Mouse (Mus musculus) small intestine, adult 2 months (tissue): ENCODE results near the gene Neo1. TPM values are rescaled to one million over a fixed set of nuclear protein-coding genes. Genes with fewer than 3 reads are reported as not detected.

Experiments
- H3K27ac ChIP-seq: fragments of 200-500 bp; 2 replicates; pipeline ENCODE4 v1.5.1; 2012; ENCODE audit warnings: low read depth, low read length, control low read depth, inconsistent platforms; ENCODE audit not compliant: insufficient read depth
- H3K27me3 ChIP-seq: fragments of 200-500 bp; 2 replicates; pipeline ENCODE4 v1.6.1; 2012; ENCODE audit warnings: mild to moderate bottlenecking, moderate library complexity, low read length, inconsistent platforms; ENCODE audit not compliant: control insufficient read depth, insufficient read depth
- H3K36me3 ChIP-seq: fragments of 200-500 bp; 2 replicates; pipeline ENCODE4 v1.6.1; 2012; ENCODE audit warnings: mild to moderate bottlenecking, low read length, control low read depth, inconsistent platforms; ENCODE audit not compliant: control insufficient read depth, insufficient read depth
- H3K4me1 ChIP-seq: fragments of 200-500 bp; 2 replicates; pipeline ENCODE4 v1.6.1; 2012; ENCODE audit warnings: low read length, inconsistent platforms, mixed read lengths; ENCODE audit not compliant: control insufficient read depth, insufficient read depth, insufficient read length
- H3K4me3 ChIP-seq: fragments of 200-500 bp; 2 replicates; pipeline ENCODE4 v1.5.1; 2012; ENCODE audit warnings: low read depth, mild to moderate bottlenecking, control low read depth, inconsistent platforms, low read length, moderate library complexity
- CTCF ChIP-seq: fragments of 200-500 bp; IDR thresholded peaks from 2 replicates; pipeline ENCODE4 v1.5.1; 2012; ENCODE audit warnings: low read depth, mild to moderate bottlenecking, control low read depth, inconsistent platforms, low read length, moderate library complexity, mixed read lengths; ENCODE audit not compliant: insufficient replicate concordance, insufficient read length; ENCODE audit errors: extremely low read depth
- POLR2A ChIP-seq: fragments of 200-500 bp; IDR thresholded peaks from 2 replicates; pipeline ENCODE4 v1.6.1; 2012; ENCODE audit warnings: low read depth, mild to moderate bottlenecking, control low read depth, inconsistent platforms, low read length, moderate library complexity
- WGBS: fragments of 180-500 bp; shearing (Covaris S2); methylation state at CpG from one replicate; pipeline ENCODE4 v1.1.7; 2018; 5-methylcytosine and 5-hydroxymethylcytosine counted together
- polyA plus RNA-seq: library from polyadenylated mRNA; depleted of rRNA; stranded (reverse); fragments of >200 nt; gene quantifications from 2 replicates; pipeline ENCODE4 v1.2.3, GENCODE M21; 2012

Gene Neo1
- polyA plus RNA-seq, 1 experiment = 17.7 TPM

DNA sequence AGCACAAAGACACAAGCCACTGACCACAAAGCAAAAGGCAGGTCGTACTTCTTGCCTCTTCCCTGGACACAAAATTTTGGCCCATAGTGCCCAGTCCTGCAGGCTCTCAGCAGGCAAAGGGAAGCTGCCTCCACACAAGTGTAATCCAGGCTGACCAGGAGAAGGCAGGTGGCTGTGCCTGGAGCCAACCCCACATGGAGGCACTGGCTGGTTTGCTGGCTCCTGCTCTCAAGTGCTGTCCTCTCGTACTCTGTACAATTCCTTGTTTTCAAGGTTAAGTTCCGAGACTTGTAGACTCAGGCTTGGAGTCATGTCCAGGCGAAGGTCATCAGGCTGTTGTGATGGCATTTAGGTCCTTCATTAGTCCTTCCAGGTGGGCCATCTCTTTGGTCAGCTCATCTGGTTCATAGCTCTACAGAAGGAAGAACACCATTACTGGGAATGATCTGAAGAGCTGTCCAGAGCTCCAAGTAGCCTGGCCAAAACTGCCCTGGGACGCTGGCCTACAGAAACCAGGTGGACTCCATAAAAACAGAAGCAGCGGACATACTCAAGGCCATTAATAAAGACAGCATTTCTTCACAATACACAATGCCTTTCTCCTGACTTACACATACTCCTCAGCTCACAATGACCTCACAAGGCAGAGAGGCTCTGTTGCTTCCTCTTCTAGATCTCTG, 159.2 kb downstream of the Neo1 start:
- H3K27ac ChIP-seq = no peak overlapping the region
- H3K4me1 ChIP-seq = peaks cover under 1% of the 10 kb centered on the region; the same call in 1 of the 2 replicates
- no peaks in the 10 kb centered on the region for H3K27me3 ChIP-seq
- WGBS = 95% methylated on average over 6 of the region's 6 CpGs
- H3K4me3 ChIP-seq = no peak overlapping the region
- H3K36me3 ChIP-seq = peaks cover 36% of the 10 kb centered on the region
- TF ChIP-seq POLR2A (no peak), CTCF (no peak)

GRCm38 (mm10) chr9:58875439-58875838, 160.8 kb downstream of the Neo1 start:
- no peaks in the 10 kb centered on the region for H3K27me3 ChIP-seq
- WGBS = 91% methylated on average over 6 of the region's 6 CpGs
- H3K27ac ChIP-seq = no peak overlapping the region
- H3K36me3 ChIP-seq = peaks cover 29% of the 10 kb centered on the region
- no peak for TF ChIP-seq CTCF
- no peak for TF ChIP-seq POLR2A
- H3K4me3 ChIP-seq = no peak overlapping the region
- no peaks in the 10 kb centered on the region for H3K4me1 ChIP-seq

- 89% methylated on average over 4 of the region's 4 CpGs for WGBS
- H3K27ac ChIP-seq = no peak overlapping the region
- no peaks in the 10 kb centered on the region for H3K4me1 ChIP-seq
- TF ChIP-seq POLR2A (no peak), CTCF (no peak)
- H3K4me3 ChIP-seq = no peak overlapping the region
- H3K27me3 ChIP-seq = no peaks in the 10 kb centered on the region
- peaks cover 22% of the 10 kb centered on the region for H3K36me3 ChIP-seq
Measured at GRCm38 (mm10) chr9:58874354-58874753, 161.9 kb downstream of the Neo1 start.

DNA sequence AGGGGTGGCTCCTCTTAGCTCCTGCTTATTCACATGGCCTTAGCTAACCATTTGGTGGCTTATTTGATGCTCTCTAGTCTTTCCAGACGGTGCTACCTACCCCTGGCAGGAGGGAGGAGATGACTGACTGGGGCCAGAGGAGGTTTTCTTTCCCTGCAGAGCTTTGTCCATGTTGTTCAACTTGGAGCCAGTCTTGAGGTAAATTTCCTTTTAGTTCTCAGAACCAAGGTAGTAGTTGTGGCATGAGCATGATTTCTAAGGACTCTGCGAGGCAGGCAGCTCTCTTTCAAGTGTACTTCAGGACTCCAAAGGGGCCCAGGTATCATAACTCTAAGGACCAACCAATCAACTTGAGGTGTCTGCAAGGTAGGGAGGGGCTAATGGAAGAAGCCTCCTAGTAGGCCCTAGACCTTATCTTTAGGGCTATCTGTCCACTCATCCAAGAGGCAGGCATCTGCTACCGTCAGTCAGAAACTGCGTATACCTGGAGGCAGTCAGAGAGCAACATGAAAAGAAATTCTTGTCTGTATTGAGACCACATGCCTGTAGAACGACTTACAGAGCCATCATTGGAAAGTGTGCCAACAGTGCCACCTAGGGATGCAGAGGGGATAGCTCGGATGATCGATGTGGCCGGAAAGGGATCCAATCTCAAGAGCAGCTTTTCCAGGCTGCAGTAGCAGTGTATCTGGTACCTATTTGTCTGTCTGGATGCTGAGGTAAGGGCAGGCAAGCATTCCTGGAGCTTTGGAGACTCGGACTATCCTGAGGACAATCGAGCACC, 162.5 kb downstream of the Neo1 start:
- H3K27me3 ChIP-seq = no peaks in the 10 kb centered on the region
- no peak overlapping the region for H3K27ac ChIP-seq
- no peaks in the 10 kb centered on the region for H3K4me1 ChIP-seq
- 47% methylated on average over 10 of the region's 10 CpGs for WGBS
- TF ChIP-seq POLR2A = no peak
- peak; percentile 61; the same call in 1 of the 2 replicates for TF ChIP-seq CTCF
- H3K4me3 ChIP-seq = no peak overlapping the region
- H3K36me3 ChIP-seq = peaks cover 20% of the 10 kb centered on the region

DNA sequence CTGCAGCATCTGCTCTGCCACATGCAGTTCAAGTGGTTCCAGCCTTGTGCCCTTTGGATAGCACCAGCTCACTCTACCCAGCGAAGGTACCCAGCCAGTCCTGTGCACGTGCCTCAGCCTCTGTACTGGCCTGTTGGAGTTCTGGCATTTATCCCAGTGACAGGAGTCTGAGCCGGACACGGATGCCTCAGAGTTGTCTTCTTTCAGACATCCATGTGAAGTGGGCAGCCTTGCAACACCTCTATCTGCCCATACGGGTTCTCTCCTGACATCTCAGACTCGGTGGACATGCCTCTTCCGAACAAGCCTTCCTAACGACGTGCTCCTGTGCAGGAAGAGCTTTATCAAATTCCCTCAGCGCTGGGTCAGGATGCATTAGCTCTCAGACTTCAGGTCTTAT, 165.1 kb downstream of the Neo1 start:
- Histone ChIP-seq H3K27ac (no peak overlapping the region), H3K4me1 (no peaks in the 10 kb centered on the region), H3K4me3 (no peak overlapping the region), H3K36me3 (peaks cover 7% of the 10 kb centered on the region), H3K27me3 (no peaks in the 10 kb centered on the region)
- WGBS = 72% methylated on average over 10 of the region's 10 CpGs
- no peak for TF ChIP-seq CTCF
- no peak for TF ChIP-seq POLR2A

GRCm38 (mm10) chr9:58863826-58864225, 172.4 kb downstream of the Neo1 start:
- no peak overlapping the region for H3K4me3 ChIP-seq
- H3K36me3 ChIP-seq = no peaks in the 10 kb centered on the region
- H3K27me3 ChIP-seq = peaks cover 6% of the 10 kb centered on the region
- WGBS = 34% methylated on average over 7 of the region's 7 CpGs
- H3K27ac ChIP-seq = no peak overlapping the region
- H3K4me1 ChIP-seq = no peaks in the 10 kb centered on the region
- no peak for TF ChIP-seq CTCF
- no peak for TF ChIP-seq POLR2A

DNA sequence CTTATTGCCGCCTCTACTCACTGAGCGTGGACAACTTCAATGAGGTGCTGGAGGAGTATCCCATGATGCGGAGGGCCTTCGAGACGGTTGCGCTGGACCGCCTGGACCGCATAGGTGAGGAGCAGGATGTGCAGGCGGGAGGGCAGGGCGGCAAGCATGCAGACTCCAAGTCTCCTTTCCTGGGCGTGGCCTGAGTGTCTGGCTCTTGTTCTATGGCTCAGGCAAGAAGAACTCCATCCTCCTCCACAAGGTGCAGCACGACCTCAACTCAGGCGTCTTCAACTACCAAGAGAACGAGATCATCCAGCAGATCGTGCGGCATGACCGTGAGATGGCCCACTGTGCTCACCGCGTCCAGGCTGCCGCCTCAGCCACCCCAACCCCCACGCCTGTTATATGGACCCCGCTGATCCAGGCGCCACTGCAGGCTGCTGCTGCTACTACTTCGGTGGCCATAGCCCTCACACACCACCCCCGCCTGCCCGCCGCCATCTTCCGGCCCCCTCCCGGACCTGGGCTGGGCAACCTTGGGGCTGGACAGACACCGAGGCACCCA, 177.1 kb downstream of the Neo1 start:
- Histone ChIP-seq H3K36me3 (no peaks in the 10 kb centered on the region), H3K4me3 (no peak overlapping the region), H3K4me1 (no peaks in the 10 kb centered on the region), H3K27me3 (peaks cover 6% of the 10 kb centered on the region), H3K27ac (no peak overlapping the region)
- WGBS = 31% methylated on average over 30 of the region's 30 CpGs
- TF ChIP-seq CTCF = no peak
- no peak for TF ChIP-seq POLR2A
